Mouse (Mus musculus) MEL (cell line): ENCODE data around the gene Slc7a12. TPM values are rescaled to one million over a fixed set of nuclear protein-coding genes. Genes with fewer than 3 reads are reported as not detected.

Experiments
- DNase-seq: peaks from one replicate; pipeline ENCODE4 v3.0.0; 2011; ENCODE audit warnings: low read depth, low spot score
- H3K27ac ChIP-seq: 2 replicates; pipeline ENCODE4 v1.5.1; 2012; ENCODE audit warnings: low read depth, mild to moderate bottlenecking, control low read depth, low read length, moderate library complexity; ENCODE audit not compliant: control insufficient read depth
- H3K27me3 ChIP-seq, 2 experiments: fragments of 150-350 bp in 1 of 2; sonication (generic) in 1 of 2; 2 replicates each; pipeline ENCODE4 v1.6.1; 2012; ENCODE audit warnings: low read length in 2 of 2, mild to moderate bottlenecking in 2 of 2, improper control_type of control experiment in 1 of 2, moderate library complexity in 1 of 2; ENCODE audit not compliant: insufficient read depth in 2 of 2, control insufficient read depth in 1 of 2
- H3K36me3 ChIP-seq, 2 experiments: 2 replicates each; pipeline ENCODE4 v1.6.1; 2012 to 2014; ENCODE audit warnings: low read length in 2 of 2, improper control_type of control experiment in 1 of 2, inconsistent platforms in 1 of 2, mild to moderate bottlenecking in 1 of 2; ENCODE audit not compliant: insufficient read depth in 2 of 2, control insufficient read depth in 1 of 2
- H3K4me1 ChIP-seq, 2 experiments: fragments of 150-350 bp in 1 of 2; sonication (generic) in 1 of 2; 2 replicates each; pipeline ENCODE4 v1.6.1; 2012; ENCODE audit warnings: low read length in 2 of 2, improper control_type of control experiment in 1 of 2, mild to moderate bottlenecking in 1 of 2; ENCODE audit not compliant: insufficient read depth in 2 of 2, control insufficient read depth in 1 of 2
- H3K4me3 ChIP-seq, 2 experiments: fragments of 150-350 bp in 1 of 2; sonication (generic) in 1 of 2; 2 replicates each; pipeline ENCODE4 v1.5.1; 2012; ENCODE audit warnings: low read depth in 2 of 2, low read length in 2 of 2, mild to moderate bottlenecking in 2 of 2, moderate library complexity in 2 of 2, control low read depth in 1 of 2, improper control_type of control experiment in 1 of 2; ENCODE audit not compliant: control insufficient read depth in 1 of 2, insufficient read depth in 1 of 2
- H3K79me2 ChIP-seq: 2 replicates; pipeline ENCODE4 v1.6.1; 2012; ENCODE audit warnings: mild to moderate bottlenecking, low read length, moderate library complexity; ENCODE audit not compliant: control insufficient read depth, poor library complexity, insufficient read depth
- H3K9ac ChIP-seq: 2 replicates; pipeline ENCODE4 v1.6.1; 2012; ENCODE audit warnings: low read depth, mild to moderate bottlenecking, control low read depth, low read length, moderate library complexity; ENCODE audit not compliant: control insufficient read depth, poor library complexity, severe bottlenecking
- H3K9me3 ChIP-seq: fragments of 150-350 bp; sonication (generic); replicated peaks from 2 replicates; pipeline ENCODE4 v1.6.1; 2012; ENCODE audit warnings: mild to moderate bottlenecking, low read length, improper control_type of control experiment, moderate library complexity; ENCODE audit not compliant: insufficient read depth
- BHLHE40 ChIP-seq: IDR thresholded peaks from 2 replicates; pipeline ENCODE4 v1.6.1; 2012; ENCODE audit warnings: low read depth, mild to moderate bottlenecking, inconsistent platforms, low read length, improper control_type of control experiment, borderline replicate concordance
- CHD1 ChIP-seq: IDR thresholded peaks from 2 replicates; pipeline ENCODE4 v1.6.1; 2012; ENCODE audit warnings: low read depth, mild to moderate bottlenecking, inconsistent platforms, low read length, improper control_type of control experiment
- CHD2 ChIP-seq: IDR thresholded peaks from 2 replicates; pipeline ENCODE4 v1.6.1; 2011; ENCODE audit warnings: low read length, improper control_type of control experiment
- CTCF ChIP-seq, 3 experiments: IDR thresholded peaks in 2 of 3; conservative IDR thresholded peaks in 1 of 3; 2 replicates each; pipeline ENCODE4 v1.5.1; 2011 to 2012; ENCODE audit warnings: low read length in 3 of 3, low read depth in 2 of 3, mild to moderate bottlenecking in 2 of 3, improper control_type of control experiment in 1 of 3, inconsistent platforms in 1 of 3, mixed read lengths in 1 of 3, moderate library complexity in 1 of 3; ENCODE audit not compliant: control insufficient read depth in 1 of 3, insufficient read depth in 1 of 3, poor library complexity in 1 of 3, severe bottlenecking in 1 of 3
- E2F4 ChIP-seq: IDR thresholded peaks from 2 replicates; pipeline ENCODE4 v1.6.1; 2011; ENCODE audit warnings: low read depth, low read length, improper control_type of control experiment, borderline replicate concordance
- ELF1 ChIP-seq: IDR thresholded peaks from 2 replicates; pipeline ENCODE4 v1.6.1; 2014; ENCODE audit warnings: low read depth, mild to moderate bottlenecking, inconsistent platforms, low read length, improper control_type of control experiment, moderate library complexity
- EP300 ChIP-seq, 2 experiments: IDR thresholded peaks; 2 replicates each; pipeline ENCODE4 v1.6.1; 2011; ENCODE audit warnings: improper control_type of control experiment in 2 of 2, low read length in 2 of 2, low read depth in 1 of 2, mild to moderate bottlenecking in 1 of 2
- ETS1 ChIP-seq: IDR thresholded peaks from 2 replicates; pipeline ENCODE4 v1.6.1; 2012; ENCODE audit warnings: low read depth, mild to moderate bottlenecking, inconsistent platforms, low read length, improper control_type of control experiment, moderate library complexity
- GABPA ChIP-seq: IDR thresholded peaks from 2 replicates; pipeline ENCODE4 v1.6.1; 2012; ENCODE audit warnings: low read depth, mild to moderate bottlenecking, inconsistent platforms, low read length, improper control_type of control experiment, moderate library complexity
- GATA1 ChIP-seq: IDR thresholded peaks from 2 replicates; pipeline ENCODE4 v1.6.1; 2011; ENCODE audit warnings: low read depth, low read length, improper control_type of control experiment
- JUND ChIP-seq: IDR thresholded peaks from 2 replicates; pipeline ENCODE4 v1.6.1; 2011; ENCODE audit warnings: low read depth, mild to moderate bottlenecking, improper control_type of control experiment, low read length
- KAT2A ChIP-seq: conservative IDR thresholded peaks from 2 replicates; pipeline ENCODE4 v1.6.1; 2012; ENCODE audit warnings: low read depth, low read length, improper control_type of control experiment, inconsistent platforms
- MAFK ChIP-seq: IDR thresholded peaks from 2 replicates; pipeline ENCODE4 v1.6.1; 2011; ENCODE audit warnings: low read depth, mild to moderate bottlenecking, low read length, improper control_type of control experiment, borderline replicate concordance
- MAX ChIP-seq: IDR thresholded peaks from 2 replicates; pipeline ENCODE4 v1.6.1; 2011; ENCODE audit warnings: low read length, improper control_type of control experiment
- MAZ ChIP-seq: IDR thresholded peaks from 2 replicates; pipeline ENCODE4 v1.6.1; 2012; ENCODE audit warnings: low read depth, mild to moderate bottlenecking, inconsistent platforms, low read length, improper control_type of control experiment
- MEF2A ChIP-seq: IDR thresholded peaks from 2 replicates; pipeline ENCODE4 v1.6.1; 2014; ENCODE audit warnings: low read depth, mild to moderate bottlenecking, inconsistent platforms, low read length, improper control_type of control experiment; ENCODE audit not compliant: poor library complexity, insufficient replicate concordance, severe bottlenecking; ENCODE audit errors: extremely low read depth
- MXI1 ChIP-seq: IDR thresholded peaks from 2 replicates; pipeline ENCODE4 v1.6.1; 2011; ENCODE audit warnings: mild to moderate bottlenecking, low read depth, low read length, improper control_type of control experiment
- MYB ChIP-seq: IDR thresholded peaks from 2 replicates; pipeline ENCODE4 v1.6.1; 2011; ENCODE audit warnings: mild to moderate bottlenecking, low read depth, low read length, improper control_type of control experiment
- POLR2AphosphoS2 ChIP-seq: IDR thresholded peaks from 2 replicates; pipeline ENCODE4 v1.6.1; 2011; ENCODE audit warnings: low read length, improper control_type of control experiment
- POLR2AphosphoS5 ChIP-seq: IDR thresholded peaks from 2 replicates; pipeline ENCODE4 v1.6.1; 2012; ENCODE audit warnings: low read depth, borderline replicate concordance, mild to moderate bottlenecking, inconsistent platforms, low read length, moderate library complexity, mixed read lengths
- RAD21 ChIP-seq: IDR thresholded peaks from 2 replicates; pipeline ENCODE4 v1.6.1; 2011; ENCODE audit warnings: mild to moderate bottlenecking, low read depth, low read length, improper control_type of control experiment
- SIN3A ChIP-seq: IDR thresholded peaks from 2 replicates; pipeline ENCODE4 v1.6.1; 2012; ENCODE audit warnings: low read length, improper control_type of control experiment, inconsistent platforms
- TAL1 ChIP-seq: IDR thresholded peaks from 2 replicates; pipeline ENCODE4 v1.6.1; 2012; ENCODE audit warnings: mild to moderate bottlenecking, inconsistent platforms, low read length, moderate library complexity, mixed read lengths
- TBP ChIP-seq: IDR thresholded peaks from 2 replicates; pipeline ENCODE4 v1.8.0; 2011; ENCODE audit warnings: low read depth, low read length, improper control_type of control experiment
- UBTF ChIP-seq: IDR thresholded peaks from 2 replicates; pipeline ENCODE4 v1.6.1; 2012; ENCODE audit warnings: low read depth, mild to moderate bottlenecking, inconsistent platforms, low read length, improper control_type of control experiment, moderate library complexity, borderline replicate concordance; ENCODE audit not compliant: insufficient read depth
- ZC3H11A ChIP-seq: IDR thresholded peaks from 2 replicates; pipeline ENCODE4 v1.6.1; 2012; ENCODE audit warnings: low read depth, mild to moderate bottlenecking, inconsistent platforms, low read length, improper control_type of control experiment
- ZKSCAN1 ChIP-seq: IDR thresholded peaks from 2 replicates; pipeline ENCODE4 v1.6.1; 2012; ENCODE audit warnings: low read depth, mild to moderate bottlenecking, inconsistent platforms, low read length, improper control_type of control experiment, moderate library complexity
- ZMIZ1 ChIP-seq: IDR thresholded peaks from 2 replicates; pipeline ENCODE4 v1.6.1; 2012; ENCODE audit warnings: low read depth, mild to moderate bottlenecking, inconsistent platforms, low read length, improper control_type of control experiment, moderate library complexity
- ZNF384 ChIP-seq: IDR thresholded peaks from 2 replicates; pipeline ENCODE4 v1.6.1; 2012; ENCODE audit warnings: low read depth, mild to moderate bottlenecking, inconsistent platforms, low read length, improper control_type of control experiment
- polyA plus RNA-seq, 2 experiments: library from polyadenylated mRNA; stranded (reverse) in 1 of 2; unstranded in 1 of 2; fragments of >175 nt in 1 of 2; fragments of >200 nt in 1 of 2; gene quantifications; 2 replicates each; pipeline versions ENCODE4 v1.2.1 to v1.2.4; 2012; ENCODE audit warnings: low replicate concordance in 2 of 2, low read depth in 1 of 2; ENCODE audit not compliant: insufficient read length in 2 of 2, insufficient read depth in 1 of 2, missing spikeins in 1 of 2
- total RNA-seq: library from RNA; depleted of rRNA; stranded (reverse); fragments of 300-350 nt; gene quantifications from 2 replicates; pipeline ENCODE4 v1.2.3, GENCODE M21; 2012; rRNA removed

The Slc7a12 gene
- not detected in 2 replicates for total RNA-seq
- polyA plus RNA-seq = not detected

DNA sequence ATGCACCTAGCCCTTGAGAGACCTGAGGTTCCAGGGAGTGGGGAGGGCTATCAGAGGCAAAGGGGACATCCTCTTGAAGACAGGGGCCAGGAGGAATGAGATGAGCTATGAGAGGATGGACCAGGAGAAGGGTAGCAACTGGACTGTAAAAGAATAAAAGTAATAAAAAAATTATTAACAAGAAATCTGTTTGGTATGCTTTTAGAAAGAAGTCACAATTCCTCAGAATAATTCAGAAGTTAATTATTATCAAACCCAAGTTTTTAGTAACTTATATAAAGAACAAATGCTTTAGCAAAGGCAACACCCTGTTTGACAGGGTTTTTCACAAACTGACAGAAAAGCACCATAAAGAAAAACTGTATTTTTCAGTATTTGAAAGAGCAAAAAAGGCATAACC lies at the start of gene Slc7a12:
Slc7a12 (plus strand) TSS at position 301 of the 400 bp plus-strand sequence.
- TF ChIP-seq BHLHE40 = no peak
- no peak for TF ChIP-seq E2F4
- TF ChIP-seq ETS1 = no peak
- TF ChIP-seq UBTF = no peak
- no peak for TF ChIP-seq ZNF384
- TF ChIP-seq EP300 (IDR thresholded peaks at IDR 0.05; ENCODE audit: low read depth in 1 of 2, low read length in 2 of 2) = no peak
- no peak for TF ChIP-seq ZKSCAN1
- TF ChIP-seq GABPA = no peak
- no peak for TF ChIP-seq TBP
- TF ChIP-seq MAX = no peak
- TF ChIP-seq SIN3A = no peak
- TF ChIP-seq GATA1 = no peak
- TF ChIP-seq JUND = no peak
- TF ChIP-seq CTCF (IDR thresholded peaks at IDR 0.05 in 2 of 3, conservative IDR thresholded peaks at IDR 0.05 in 1 of 3; ENCODE audit: control insufficient read depth in 1 of 3, insufficient read depth in 1 of 3, low read depth in 2 of 3, low read length in 3 of 3, poor library complexity in 1 of 3, severe bottlenecking in 1 of 3) = no peak
- no peak for TF ChIP-seq RAD21
- no peak for TF ChIP-seq POLR2AphosphoS2
- no peak within 1 kb of the TSS for H3K27ac ChIP-seq
- H3K9ac ChIP-seq = no peak within 1 kb of the TSS
- no peaks in the 10 kb centered on the region for H3K4me1 ChIP-seq
- H3K36me3 ChIP-seq = no peaks in the 10 kb centered on the region
- H3K9me3 ChIP-seq = no peaks in the 10 kb centered on the region
- H3K79me2 ChIP-seq = no peaks in the 10 kb centered on the region
- H3K4me3 ChIP-seq = no peak within 1 kb of the TSS
- DNase-seq = no peak
- no peaks in the 10 kb centered on the region for H3K27me3 ChIP-seq

- H3K27me3 ChIP-seq = no peaks in the 10 kb centered on the region
- no peaks in the 10 kb centered on the region for H3K9me3 ChIP-seq
- H3K36me3 ChIP-seq = no peaks in the 10 kb centered on the region
- H3K4me3 ChIP-seq = no peak overlapping the region
- H3K27ac ChIP-seq = no peak overlapping the region
- H3K9ac ChIP-seq = no peak overlapping the region
- no peak for DNase-seq
- H3K79me2 ChIP-seq = no peaks in the 10 kb centered on the region
- no peak for TF ChIP-seq CHD2
- no peak for TF ChIP-seq MXI1
- TF ChIP-seq GABPA = no peak
- TF ChIP-seq MEF2A = no peak
- TF ChIP-seq ZC3H11A = no peak
- TF ChIP-seq KAT2A = no peak
- TF ChIP-seq MAZ = no peak
- no peak for TF ChIP-seq MAFK
- no peak for TF ChIP-seq POLR2AphosphoS5
- no peak for TF ChIP-seq ZNF384
- TF ChIP-seq ZMIZ1 = no peak
- no peak for TF ChIP-seq CHD1
- no peak for TF ChIP-seq CTCF (IDR thresholded peaks at IDR 0.05 in 2 of 3, conservative IDR thresholded peaks at IDR 0.05 in 1 of 3; ENCODE audit: control insufficient read depth in 1 of 3, insufficient read depth in 1 of 3, low read depth in 2 of 3, low read length in 3 of 3, poor library complexity in 1 of 3, severe bottlenecking in 1 of 3)
- TF ChIP-seq ELF1 = no peak
- no peak for TF ChIP-seq MYB
- TF ChIP-seq TAL1 = no peak
- no peaks in the 10 kb centered on the region for H3K4me1 ChIP-seq
Measured at GRCm38 (mm10) chr3:14432381-14432780, 48.1 kb upstream of the Slc7a12 start.
